Mouse (Mus musculus): ENCODE results near the gene Primpol.

DNA sequence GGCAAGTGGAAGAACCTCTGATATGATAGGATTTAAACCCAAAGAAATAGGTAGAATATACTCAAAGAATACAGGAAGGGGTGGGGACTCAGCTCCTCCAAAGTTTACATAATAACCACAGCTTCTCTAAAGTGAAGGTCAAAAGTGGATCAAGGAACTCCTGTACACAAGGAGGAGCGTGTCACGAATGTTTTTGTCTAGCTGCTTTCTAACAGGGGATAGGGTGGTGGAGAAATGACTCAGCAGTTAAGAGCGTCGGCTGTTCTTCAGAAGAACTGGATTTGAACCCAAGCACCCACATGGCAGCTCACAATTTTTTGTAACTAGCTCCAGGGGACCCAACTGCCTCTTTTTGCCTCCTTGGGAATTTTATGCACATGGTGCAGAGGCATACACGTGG lies 22.8 kb upstream of the Primpol start:
- TF ChIP-seq POLR2A (IDR thresholded peaks at IDR 0.05; ENCODE audit: control insufficient read depth, low read depth, low read length) (no peak), CTCF (IDR thresholded peaks at IDR 0.05; ENCODE audit: control insufficient read depth, insufficient read depth, insufficient replicate concordance, low read depth, low read length) (no peak)

Measured in testis, adult 2 months (tissue).